Mouse (Mus musculus) embryonic facial prominence, embryonic 11.5 days (tissue): ENCODE data around the gene Lhb. TPM values are rescaled to one million over a fixed set of nuclear protein-coding genes. Genes with fewer than 3 reads are reported as not detected.

Source experiments
- ATAC-seq: fragments of 200-750 bp; cut with Nextera tagmentation; replicated peaks from 2 replicates; pipeline ENCODE4 v1.8.0; 2017; ENCODE audit warnings: low read depth; ENCODE audit not compliant: insufficient number of reproducible peaks, low FRiP score, low TSS enrichment
- DNase-seq: peaks from one replicate; pipeline ENCODE4 v3.0.0-alpha.2; 2015; ENCODE audit warnings: low spot score
- H3K27ac ChIP-seq: fragments of 300-500 bp; sonication (generic); replicated peaks from 2 replicates; pipeline ENCODE4 v1.5.1; 2014; ENCODE audit warnings: mild to moderate bottlenecking, low read depth, low read length, control low read depth
- H3K27me3 ChIP-seq: fragments of 300-500 bp; sonication (generic); 2 replicates; pipeline ENCODE4 v1.6.1; 2014; ENCODE audit warnings: mild to moderate bottlenecking, low read length, moderate library complexity, mixed read lengths; ENCODE audit not compliant: control insufficient read depth, insufficient read depth
- H3K36me3 ChIP-seq: fragments of 300-500 bp; sonication (generic); replicated peaks from 2 replicates; pipeline ENCODE4 v1.6.1; 2014; ENCODE audit warnings: low read depth, mild to moderate bottlenecking, low read length, moderate library complexity, mixed read lengths; ENCODE audit not compliant: control insufficient read depth, insufficient read depth
- H3K4me1 ChIP-seq: fragments of 300-500 bp; sonication (generic); 2 replicates; pipeline ENCODE4 v1.6.1; 2014; ENCODE audit warnings: low read length, mixed read lengths; ENCODE audit not compliant: control insufficient read depth, insufficient read depth
- H3K4me2 ChIP-seq: fragments of 300-500 bp; sonication (generic); 2 replicates; pipeline ENCODE4 v1.6.1; 2014; ENCODE audit warnings: low read depth, mild to moderate bottlenecking, control low read depth, low read length, moderate library complexity
- H3K4me3 ChIP-seq: fragments of 300-500 bp; sonication (generic); 2 replicates; pipeline ENCODE4 v1.5.1; 2014; ENCODE audit warnings: low read depth, low read length, control low read depth
- H3K9ac ChIP-seq: fragments of 300-500 bp; sonication (generic); replicated peaks from 2 replicates; pipeline ENCODE4 v1.6.1; 2014; ENCODE audit warnings: mild to moderate bottlenecking, control low read depth, low read length
- H3K9me3 ChIP-seq: fragments of 300-500 bp; sonication (generic); replicated peaks from 2 replicates; pipeline ENCODE4 v1.6.1; 2016; ENCODE audit warnings: mild to moderate bottlenecking, low read length, inconsistent platforms, mixed read lengths; ENCODE audit not compliant: control insufficient read depth
- WGBS: fragments of 180-500 bp; shearing (Covaris S2); extraction: QIAGEN DNeasy Blood & Tissue Kit; methylation state at CpG from one replicate; pipeline ENCODE4 v1.1.7; 2014; 5-methylcytosine and 5-hydroxymethylcytosine counted together
- microRNA-seq: library from miRNA; unstranded; fragments of <30 nt; microRNA quantifications from one replicate; pipeline ENCODE4, GENCODE M21; 2016; ENCODE audit warnings: borderline number of aligned reads
- polyA plus RNA-seq: library from polyadenylated mRNA; unstranded; fragments of >200 nt; fragmentation: Nextera tagmentation; extraction: Ambion mirVana; gene quantifications from 2 replicates; pipeline ENCODE4 v1.2.1, GENCODE M21; 2014

Gene Lhb
- polyA plus RNA-seq, 1 experiment from 2014 or later: not detected

GRCm38 (mm10) chr7:45465549-45465948 is 44.9 kb downstream of the Lhb start:
- DNase-seq: no peak
- Histone ChIP-seq H3K4me3 (peak overlapping the region; percentile 86), H3K27me3 (no peaks in the 10 kb centered on the region), H3K36me3 (peaks cover 4% of the 10 kb centered on the region), H3K9ac (peak overlapping the region; percentile 84; the same call in 1 of the 2 replicates), H3K4me2 (peak overlapping the region; percentile 90), H3K4me1 (peaks cover 4% of the 10 kb centered on the region), H3K9me3 (no peaks in the 10 kb centered on the region), H3K27ac (no peak overlapping the region)
- WGBS: 79% methylated on average over 9 of the region's 9 CpGs
- no peak for ATAC-seq

GRCm38 (mm10) chr7:45466283-45467089 is 45.9 kb downstream of the Lhb start, which contains the start of gene Bax:
Bax (minus strand) TSS chr7:45466898.
- Histone ChIP-seq H3K4me2 (peak within 1 kb of the TSS; percentile 90), H3K9me3 (no peaks in the 10 kb centered on the region), H3K36me3 (peaks cover 4% of the 10 kb centered on the region), H3K27ac (no peak within 1 kb of the TSS; the same call in 1 of the 2 replicates), H3K4me1 (peaks cover 4% of the 10 kb centered on the region), H3K9ac (peak within 1 kb of the TSS; percentile 84), H3K4me3 (peak within 1 kb of the TSS; percentile 86), H3K27me3 (no peaks in the 10 kb centered on the region)
- ATAC-seq (peak; percentile 66), DNase-seq (peak; percentile 99)
- WGBS: under 1% methylated on average over 55 of the region's 58 CpGs

GRCm38 (mm10) chr7:45467090-45467670 is 46.6 kb downstream of the Lhb start:
- peak overlapping the region; percentile 51; the same call in 1 of the 2 replicates for H3K9ac ChIP-seq
- H3K36me3 ChIP-seq: peaks cover 4% of the 10 kb centered on the region
- peak overlapping the region; percentile 86 for H3K4me3 ChIP-seq
- H3K27me3 ChIP-seq: no peaks in the 10 kb centered on the region
- no peaks in the 10 kb centered on the region for H3K9me3 ChIP-seq
- no peak overlapping the region for H3K27ac ChIP-seq
- peaks cover 4% of the 10 kb centered on the region for H3K4me1 ChIP-seq
- peak overlapping the region; percentile 56 for H3K4me2 ChIP-seq
- DNase-seq (no peak), ATAC-seq (peak; percentile 2; the same call in 1 of the 2 replicates)
- WGBS: 35% methylated on average over 7 of the region's 7 CpGs

- ATAC-seq (no peak), DNase-seq (peak; percentile 90)
- 7% methylated on average over 3 of the region's 3 CpGs for WGBS
- Histone ChIP-seq H3K9ac (peak overlapping the region; percentile 11; the same call in 1 of the 2 replicates), H3K36me3 (no peaks in the 10 kb centered on the region), H3K4me1 (peaks cover 2% of the 10 kb centered on the region), H3K4me3 (no peak overlapping the region), H3K9me3 (no peaks in the 10 kb centered on the region), H3K27me3 (no peaks in the 10 kb centered on the region), H3K4me2 (no peak overlapping the region), H3K27ac (0 out of 2 replicates have a peak overlapping the region, but pooled peaks have one; percentile 9)
Observed at GRCm38 (mm10) chr7:45470869-45471268, 50.2 kb downstream of the Lhb start.

Small RNA genes within 50 kb of the gene (microRNA-seq; reads per million reads assigned to microRNA genes)
- not detected for gene Gm22133

Other genes starting within 250 kb of the Lhb start
- gene Gfy, start 241.3 kb upstream of the Lhb start, polyA plus RNA-seq: 0.52 and 0.81 TPM in 2 replicates
- gene Pth2, start 239.8 kb upstream of the Lhb start, polyA plus RNA-seq: not detected in 2 replicates
- gene Ccdc155, start 215.9 kb upstream of the Lhb start, polyA plus RNA-seq: 0.41 and 0.42 TPM in 2 replicates
- gene Dkkl1, start 208.7 kb upstream of the Lhb start, polyA plus RNA-seq: 1.8 and 2.3 TPM in 2 replicates
- gene Tead2, start 205.1 kb upstream of the Lhb start, polyA plus RNA-seq: 276 and 285 TPM in 2 replicates
- 0.86 and 1.1 TPM in 2 replicates for gene Cd37, start 181.7 kb upstream of the Lhb start, polyA plus RNA-seq
- gene Slc6a16, start 179.7 kb upstream of the Lhb start, polyA plus RNA-seq: 0.21 TPM in 1 of 2 replicates, not detected in the other
- not detected in 2 replicates for gene Slc6a21, start 143.3 kb upstream of the Lhb start, polyA plus RNA-seq
- gene Trpm4, start 87.0 kb upstream of the Lhb start, polyA plus RNA-seq: 5.0 and 7.2 TPM in 2 replicates
- 0.33 and 0.34 TPM in 2 replicates for gene Hrc, start 85.5 kb upstream of the Lhb start, polyA plus RNA-seq
- 7.4 TPM in 2 replicates for gene Ppfia3, start 53.8 kb upstream of the Lhb start, polyA plus RNA-seq
- gene Lin7b, start 50.2 kb upstream of the Lhb start, polyA plus RNA-seq: 0.77 and 0.86 TPM in 2 replicates
- 71.6 and 75.0 TPM in 2 replicates for gene Snrnp70, start 25.1 kb upstream of the Lhb start, polyA plus RNA-seq
- not detected in 2 replicates for gene Kcna7, start 15.2 kb upstream of the Lhb start, polyA plus RNA-seq
- gene Ntf5, start 7.1 kb upstream of the Lhb start, polyA plus RNA-seq: 3.9 and 5.1 TPM in 2 replicates
- gene Gys1, start 14.0 kb downstream of the Lhb start, polyA plus RNA-seq: 28.7 and 30.7 TPM in 2 replicates
- 172 and 179 TPM in 2 replicates for gene Ruvbl2, start 17.3 kb downstream of the Lhb start, polyA plus RNA-seq
- gene Ftl1, start 39.1 kb downstream of the Lhb start, polyA plus RNA-seq: 4,830 and 5,123 TPM in 2 replicates
- gene Bax, start 46.1 kb downstream of the Lhb start, polyA plus RNA-seq: 151 and 168 TPM in 2 replicates
- gene Tulp2, start 61.1 kb downstream of the Lhb start, polyA plus RNA-seq: 0.43 and 0.95 TPM in 2 replicates
- not detected in 2 replicates for gene Gm45808, start 66.0 kb downstream of the Lhb start, polyA plus RNA-seq
- 2.6 and 3.1 TPM in 2 replicates for gene Dhdh, start 68.0 kb downstream of the Lhb start, polyA plus RNA-seq
- gene Nucb1, start 89.6 kb downstream of the Lhb start, polyA plus RNA-seq: 96.7 and 107 TPM in 2 replicates
- 19.8 and 20.3 TPM in 2 replicates for gene Ppp1r15a, start 105.4 kb downstream of the Lhb start, polyA plus RNA-seq
- 0.62 and 1.3 TPM in 2 replicates for gene Plekha4, start 105.5 kb downstream of the Lhb start, polyA plus RNA-seq
- gene Hsd17b14, start 134.1 kb downstream of the Lhb start, polyA plus RNA-seq: 0.53 and 0.68 TPM in 2 replicates
- gene Bcat2, start 149.3 kb downstream of the Lhb start, polyA plus RNA-seq: 47.0 and 47.3 TPM in 2 replicates
- 0.22 TPM in 1 of 2 replicates, not detected in the other for gene Fgf21, start 194.7 kb downstream of the Lhb start, polyA plus RNA-seq
- 0.38 TPM in 1 of 2 replicates, not detected in the other for gene Fut1, start 196.5 kb downstream of the Lhb start, polyA plus RNA-seq
- 0.08 and 0.11 TPM in 2 replicates for gene Izumo1, start 201.0 kb downstream of the Lhb start, polyA plus RNA-seq
- 5.4 and 5.7 TPM in 2 replicates for gene Rasip1, start 206.7 kb downstream of the Lhb start, polyA plus RNA-seq
- 1.4 and 1.8 TPM in 2 replicates for gene Mamstr, start 219.2 kb downstream of the Lhb start, polyA plus RNA-seq
- gene Fut2, start 245.6 kb downstream of the Lhb start, polyA plus RNA-seq: 0.17 TPM in 1 of 2 replicates, not detected in the other